Comparison of ENCODE assay signal across 12 mouse cellular contexts in genomic region chr16:9709921-9710320, GRCm38 (mm10).
"Had no signal": no experiment of that assay in that cellular context is flagged by ENCODE, and none has a peak within 500 bp of the region (broad histone marks: within the 10 kb centered on the region; RNA-seq: fewer than 3 reads in every experiment).

No protein-coding gene starts in this region.

- DNase-seq: gastrocnemius, postnatal 10 days; gastrocnemius, postnatal 25 days; heart, adult 2 months; heart, postnatal 4 days; kidney, adult 11 months; kidney, adult 2 months; kidney, adult 9 months; kidney, postnatal 14 days; kidney, postnatal 36 days; layer of hippocampus, adult 9-11 months; layer of hippocampus, postnatal 36 days; left cerebral cortex, postnatal 4 days had no signal
